Mouse (Mus musculus) CH12.LX (cell line): ENCODE data around the gene Cers6.

ENCODE experiments used
- CTCF ChIP-seq, 2 experiments: IDR thresholded peaks in 1 of 2; conservative IDR thresholded peaks in 1 of 2; 2 replicates each; pipeline ENCODE4 v1.5.1; 2011 to 2012; ENCODE audit warnings: low read depth in 2 of 2, low read length in 2 of 2, improper control_type of control experiment in 1 of 2, inconsistent platforms in 1 of 2, mild to moderate bottlenecking in 1 of 2, moderate library complexity in 1 of 2
- GABPA ChIP-seq: IDR thresholded peaks from 2 replicates; pipeline ENCODE4 v1.6.1; 2012; ENCODE audit warnings: low read depth, low read length, improper control_type of control experiment, inconsistent platforms; ENCODE audit not compliant: insufficient replicate concordance
- IRF4 ChIP-seq: IDR thresholded peaks from 2 replicates; pipeline ENCODE4 v1.6.1; 2014; ENCODE audit warnings: low read depth, mild to moderate bottlenecking, inconsistent platforms, low read length, improper control_type of control experiment
- KAT2A ChIP-seq: IDR thresholded peaks from 2 replicates; pipeline ENCODE4 v1.6.1; 2012; ENCODE audit warnings: low read length, improper control_type of control experiment, inconsistent platforms; ENCODE audit not compliant: insufficient replicate concordance
- MAX ChIP-seq: IDR thresholded peaks from 2 replicates; pipeline ENCODE4 v1.6.1; 2011; ENCODE audit warnings: low read length, improper control_type of control experiment
- MYC ChIP-seq: IDR thresholded peaks from 2 replicates; pipeline ENCODE4 v1.6.1; 2011; ENCODE audit warnings: low read depth, mild to moderate bottlenecking, improper control_type of control experiment, low read length
- POLR2A ChIP-seq: IDR thresholded peaks from 2 replicates; pipeline ENCODE4 v1.6.1; 2011; ENCODE audit warnings: low read depth, mild to moderate bottlenecking, improper control_type of control experiment, low read length
- POLR2AphosphoS2 ChIP-seq: IDR thresholded peaks from 2 replicates; pipeline ENCODE4 v1.6.1; 2011; ENCODE audit warnings: low read depth, low read length, improper control_type of control experiment
- RAD21 ChIP-seq: IDR thresholded peaks from 2 replicates; pipeline ENCODE4 v1.6.1; 2011; ENCODE audit warnings: low read depth, mild to moderate bottlenecking, low read length, improper control_type of control experiment, moderate library complexity
- TCF12 ChIP-seq: IDR thresholded peaks from 2 replicates; pipeline ENCODE4 v1.6.1; 2014; ENCODE audit warnings: low read depth, mild to moderate bottlenecking, inconsistent platforms, low read length, improper control_type of control experiment
- USF1 ChIP-seq: IDR thresholded peaks from 2 replicates; pipeline ENCODE4 v1.6.1; 2014; ENCODE audit warnings: low read depth, mild to moderate bottlenecking, inconsistent platforms, low read length, improper control_type of control experiment

DNA sequence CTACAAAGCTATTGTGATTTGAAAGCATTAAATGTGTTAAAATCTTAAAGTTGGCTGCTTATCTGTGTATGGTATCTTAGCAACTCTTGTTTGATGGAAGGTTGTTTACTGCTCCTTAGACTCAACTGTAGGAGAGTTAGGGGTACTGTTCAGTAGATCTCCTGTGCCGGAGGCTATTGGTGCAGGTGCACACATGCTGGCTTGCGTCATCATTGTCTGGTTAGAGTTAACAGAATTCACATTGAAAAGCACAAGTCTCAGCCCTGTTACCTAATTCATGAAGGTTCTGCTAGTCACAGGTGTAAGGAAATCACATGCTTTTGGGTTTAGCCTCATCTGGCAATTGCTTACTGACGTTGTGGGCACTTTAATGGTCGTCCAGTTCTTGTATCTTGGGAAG lies 98.3 kb downstream of the Cers6 start:
- TF ChIP-seq KAT2A: no peak
- no peak for TF ChIP-seq MYC
- no peak for TF ChIP-seq USF1
- no peak for TF ChIP-seq POLR2AphosphoS2
- no peak for TF ChIP-seq IRF4
- no peak for TF ChIP-seq MAX
- no peak for TF ChIP-seq TCF12
- TF ChIP-seq POLR2A: no peak
- TF ChIP-seq CTCF (conservative IDR thresholded peaks at IDR 0.05 in 1 of 2, IDR thresholded peaks at IDR 0.05 in 1 of 2; ENCODE audit: low read depth in 2 of 2, low read length in 2 of 2): no peak
- TF ChIP-seq GABPA: no peak
- no peak for TF ChIP-seq RAD21
